Mouse (Mus musculus): ENCODE results near the gene Scn8a. TPM values are rescaled to one million over a fixed set of nuclear protein-coding genes. Genes with fewer than 3 reads are reported as not detected.
A peak's percentile ranks its signal among the peaks of the same experiment; 100 is the strongest.

Scn8a gene
- total RNA-seq, 2 experiments from 2014 or later = under 0.01 TPM; not detected in 1

DNA sequence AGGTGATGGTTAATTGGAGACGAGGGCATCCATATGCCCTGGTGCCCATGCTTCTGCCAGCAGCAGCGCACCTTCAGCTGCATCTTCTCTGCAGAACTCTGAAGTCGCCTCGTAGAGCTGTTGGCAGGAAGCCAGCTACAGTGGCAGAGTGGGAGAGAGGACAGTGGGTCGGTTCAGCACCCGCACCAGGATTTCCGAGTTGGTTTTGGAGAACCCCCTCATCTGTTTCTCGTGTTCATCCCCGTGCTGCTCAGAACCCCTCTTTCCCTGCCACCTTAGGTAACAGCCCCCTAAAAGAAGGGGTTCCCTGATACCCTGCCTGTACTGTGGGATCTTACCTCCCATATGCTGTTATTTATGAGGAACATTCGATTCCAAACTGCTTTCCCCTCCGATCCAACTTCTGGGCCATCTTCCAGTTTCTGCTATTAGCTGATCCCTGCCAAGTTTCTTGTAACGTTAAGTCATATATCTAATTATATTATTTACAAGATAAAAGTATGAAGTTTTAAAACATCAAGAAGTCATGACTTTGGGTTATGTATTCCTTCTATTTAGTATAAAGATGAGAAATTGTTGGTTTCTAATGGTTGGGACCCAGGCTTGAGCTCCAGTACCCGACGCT lies 138.8 kb downstream of the Scn8a start:
- no peak for ATAC-seq (ENCODE audit: poor library complexity, severe bottlenecking)

DNA sequence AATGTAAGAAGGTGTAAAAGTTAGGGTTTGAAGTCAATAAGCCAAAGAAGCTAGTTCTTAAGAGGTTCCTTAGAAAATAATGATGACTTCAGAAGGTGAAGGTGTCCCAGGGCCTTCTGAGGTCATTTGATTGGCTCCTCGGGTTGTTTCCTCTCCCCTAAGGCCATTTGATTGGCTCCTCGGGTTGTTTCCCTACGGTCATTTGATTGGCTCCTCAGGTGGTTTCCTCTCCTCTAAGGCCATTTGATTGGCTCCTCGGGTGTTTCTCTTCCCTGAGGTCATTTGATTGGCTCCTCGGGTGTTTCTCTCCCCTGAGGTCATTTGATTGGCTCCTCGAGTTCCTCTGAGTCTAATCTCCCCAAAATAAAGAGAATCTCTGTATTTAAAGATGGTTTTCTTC lies 141.7 kb downstream of the Scn8a start:
- no peak for ATAC-seq (ENCODE audit: poor library complexity, severe bottlenecking)

GRCm38 (mm10) chr15:101028960-101029359 lies 159.3 kb downstream of the Scn8a start:
- ATAC-seq (ENCODE audit: poor library complexity, severe bottlenecking) = no peak

- ATAC-seq (ENCODE audit: poor library complexity, severe bottlenecking) = no peak
These were observed 170.0 kb downstream of the Scn8a start for GRCm38 (mm10) chr15:101039651-101040050.

DNA sequence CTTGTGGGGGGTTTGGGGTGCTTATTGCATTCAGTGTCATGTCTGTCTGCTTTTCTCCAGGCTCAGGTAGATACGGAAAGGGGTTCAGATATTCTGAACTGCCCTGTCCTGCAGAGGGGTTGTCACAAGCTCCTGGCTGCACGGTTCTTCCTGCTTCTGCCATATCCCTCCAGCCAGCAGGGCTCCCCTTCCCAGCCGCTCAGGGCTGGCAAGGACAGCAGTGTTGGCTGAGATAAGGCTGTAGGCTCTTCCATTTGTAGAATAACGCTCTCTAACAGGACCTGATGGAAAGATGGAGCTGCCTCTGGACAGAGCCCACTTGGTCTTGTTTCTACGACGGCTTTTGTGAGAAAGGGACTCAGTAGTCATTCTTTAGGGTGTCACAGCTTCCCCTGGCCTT lies 172.3 kb downstream of the Scn8a start:
- ATAC-seq (ENCODE audit: poor library complexity, severe bottlenecking) = no peak

DNA sequence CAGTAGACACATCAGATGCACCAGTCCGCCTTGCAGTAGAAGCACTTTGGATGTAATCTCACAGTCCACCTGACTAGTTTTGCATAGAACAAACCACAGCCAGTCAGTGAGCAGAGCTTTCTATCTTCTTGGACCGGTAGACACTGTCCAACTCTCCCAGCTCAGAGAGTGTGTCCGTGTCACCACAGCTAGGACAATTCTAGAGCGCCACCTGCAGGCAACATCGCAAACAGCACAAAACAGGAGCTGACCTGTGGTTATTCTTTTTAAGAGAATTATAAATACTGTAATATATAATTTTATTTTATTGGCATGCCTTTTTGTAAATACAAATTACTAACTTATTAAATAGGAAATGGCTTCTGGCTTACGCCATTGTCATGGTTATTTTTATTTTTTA lies 173.0 kb downstream of the Scn8a start:
- no peak for ATAC-seq (ENCODE audit: poor library complexity, severe bottlenecking)

DNA sequence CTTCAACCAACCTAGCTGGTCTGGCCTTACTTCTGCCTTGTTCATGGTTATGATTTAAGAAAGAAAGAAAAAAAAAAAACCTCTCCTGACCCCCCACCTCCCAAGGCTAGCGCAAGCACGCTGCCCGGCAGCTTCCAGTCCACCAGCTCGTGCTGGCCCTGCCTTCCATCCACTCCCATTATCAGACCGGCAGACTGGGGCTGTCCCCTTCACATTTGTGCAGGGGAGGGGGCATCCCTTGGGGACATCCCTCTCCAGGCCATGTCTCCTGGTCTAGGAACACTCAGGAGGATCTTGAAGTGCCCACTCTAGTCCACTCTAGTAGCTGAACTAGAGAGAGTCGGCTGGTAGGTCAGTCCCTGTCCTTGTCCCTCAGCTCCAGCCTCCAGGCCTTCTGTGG lies 174.9 kb downstream of the Scn8a start:
- no peak for ATAC-seq (ENCODE audit: poor library complexity, severe bottlenecking)

GRCm38 (mm10) chr15:101046039-101046526 lies 176.4 kb downstream of the Scn8a start:
- no peak for ATAC-seq (ENCODE audit: poor library complexity, severe bottlenecking)

DNA sequence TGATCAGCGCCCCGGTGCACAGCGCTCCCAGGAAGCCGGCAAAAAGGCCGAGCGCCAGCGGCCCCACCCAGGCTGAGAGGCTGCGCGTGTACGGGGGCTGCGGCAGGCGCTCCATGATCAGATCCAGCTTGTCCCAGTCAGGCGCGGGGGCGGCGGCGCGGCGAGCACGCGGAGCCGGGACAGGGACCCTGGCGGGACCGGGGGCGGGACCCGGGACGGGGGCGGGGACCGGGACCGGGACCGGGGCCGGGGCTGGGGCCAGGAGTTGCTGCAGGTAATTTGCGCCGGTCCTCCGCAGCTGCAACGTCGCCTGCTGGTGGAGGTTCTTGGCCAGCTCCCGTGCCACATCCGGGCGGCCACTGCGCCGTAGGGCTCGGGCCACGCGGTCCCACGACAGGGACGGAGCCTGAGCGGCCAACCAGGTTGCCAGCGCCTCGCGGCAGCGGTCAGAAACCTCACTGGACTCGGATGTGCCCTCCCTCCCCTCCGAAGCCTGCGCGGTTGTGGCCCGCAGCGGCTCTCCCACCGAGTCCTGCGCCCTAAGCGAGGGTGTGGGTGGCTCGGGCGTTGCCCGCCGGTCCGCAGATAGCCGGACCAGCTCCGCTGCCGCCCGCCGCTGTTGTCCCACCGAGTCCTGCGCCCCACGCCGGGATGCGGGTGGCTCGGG lies 177.0 kb downstream of the Scn8a start:
- no peak for ATAC-seq (ENCODE audit: poor library complexity, severe bottlenecking)

DNA sequence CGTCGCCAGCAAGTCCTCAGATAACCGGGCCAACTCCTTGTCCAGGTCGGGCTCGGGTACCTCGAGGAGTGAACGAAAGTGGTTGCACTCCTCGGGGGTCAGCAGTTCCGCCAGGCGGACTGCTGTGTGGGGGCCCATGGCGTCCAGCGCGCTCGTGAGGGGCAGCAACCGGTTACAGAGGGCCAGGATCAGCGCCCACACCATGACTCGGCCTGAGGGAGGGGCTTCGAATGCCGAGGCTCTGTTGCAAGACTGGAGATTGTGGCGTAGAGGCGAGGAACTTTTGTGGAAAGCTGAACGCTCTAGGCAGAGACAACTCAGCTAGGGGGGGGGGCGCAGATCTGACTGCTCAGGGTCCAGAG lies 177.5 kb downstream of the Scn8a start, which contains the start of gene Gm47841:
Gm47841 (minus strand) TSS at position 204 of the 362 bp plus-strand sequence.
- no peak for ATAC-seq (ENCODE audit: poor library complexity, severe bottlenecking)

GRCm38 (mm10) chr15:101048338-101048896 lies 178.8 kb downstream of the Scn8a start:
- no peak for ATAC-seq (ENCODE audit: poor library complexity, severe bottlenecking)

- no peak for ATAC-seq (ENCODE audit: poor library complexity, severe bottlenecking)
These were observed 182.2 kb downstream of the Scn8a start for GRCm38 (mm10) chr15:101051869-101052268.

- no peak for ATAC-seq (ENCODE audit: poor library complexity, severe bottlenecking)
These were observed 183.2 kb downstream of the Scn8a start for GRCm38 (mm10) chr15:101052560-101053501.

DNA sequence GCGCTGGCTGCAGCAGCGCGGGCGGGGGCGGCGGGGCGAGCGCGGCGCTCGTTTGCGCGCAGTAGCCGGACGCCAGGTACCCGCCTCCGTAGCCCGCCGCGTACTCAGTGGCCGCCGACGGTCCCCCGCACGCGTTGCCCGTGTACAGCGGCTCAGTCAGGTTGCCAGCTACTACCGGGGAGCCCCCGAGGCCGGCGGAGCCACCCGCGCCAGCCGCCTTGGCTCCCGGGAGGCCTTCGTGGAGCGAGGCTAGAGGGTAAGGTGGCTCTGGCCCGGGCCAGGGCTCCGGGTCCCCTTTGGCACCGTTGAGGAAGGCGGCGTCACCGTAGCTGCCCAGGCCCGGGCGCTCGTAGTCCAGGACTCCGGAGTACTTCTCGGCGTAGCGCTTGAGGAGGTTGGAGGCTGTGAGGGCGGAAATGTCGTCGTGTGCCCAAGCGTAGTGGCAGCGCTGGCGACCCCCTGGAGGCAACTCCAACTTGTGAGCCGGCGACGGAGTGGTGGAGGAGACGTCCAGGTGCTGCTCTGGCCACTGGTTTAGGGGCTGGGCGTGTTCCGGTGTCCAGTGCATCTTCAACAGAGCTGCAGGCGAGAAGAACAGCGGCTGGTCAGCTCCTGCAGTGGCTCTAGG lies 184.3 kb downstream of the Scn8a start:
- ATAC-seq (ENCODE audit: poor library complexity, severe bottlenecking) = no peak

DNA sequence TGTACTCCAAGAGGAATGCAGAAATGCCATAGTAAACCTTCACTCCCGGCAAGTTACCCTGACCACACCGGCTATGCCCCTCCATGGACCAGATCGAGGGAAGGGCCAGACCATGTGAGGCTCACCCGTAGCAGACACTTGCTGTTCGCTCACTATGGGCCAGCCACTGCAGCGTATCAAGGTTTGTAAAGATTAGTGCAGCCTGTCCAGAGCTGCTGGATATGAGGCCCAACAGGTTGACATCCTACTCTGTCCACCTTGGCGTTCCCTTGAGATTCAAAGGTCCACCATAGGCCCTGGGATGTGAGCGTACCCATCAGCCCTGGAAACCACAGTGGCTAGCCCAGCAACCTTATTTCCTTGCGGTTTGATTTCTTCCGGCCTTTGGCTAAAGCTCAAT lies 184.9 kb downstream of the Scn8a start:
- no peak for ATAC-seq (ENCODE audit: poor library complexity, severe bottlenecking)

DNA sequence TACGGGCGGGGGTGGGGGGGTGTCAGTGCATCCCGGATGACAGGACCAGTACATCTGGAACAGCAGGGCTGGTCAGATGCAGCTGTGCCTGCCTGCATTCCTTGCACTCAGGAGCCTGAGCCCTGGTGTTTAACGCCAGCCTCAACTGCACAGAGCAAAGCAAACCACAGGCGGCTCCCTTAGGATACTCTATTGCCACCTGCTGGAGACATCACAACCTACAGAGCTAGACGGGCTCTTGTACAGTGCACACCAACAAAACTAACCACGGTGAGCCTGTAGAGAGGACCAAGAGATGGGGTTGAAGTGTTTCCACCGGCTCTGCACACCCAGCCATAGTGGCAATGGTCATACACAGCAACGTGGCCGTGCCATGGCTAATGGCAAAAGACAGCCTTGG lies 186.6 kb downstream of the Scn8a start:
- peak; percentile 54; the same call in 1 of the 2 replicates for ATAC-seq (ENCODE audit: poor library complexity, severe bottlenecking)

GRCm38 (mm10) chr15:101059570-101060279 lies 190.1 kb downstream of the Scn8a start:
- ATAC-seq (ENCODE audit: poor library complexity, severe bottlenecking) = no peak

DNA sequence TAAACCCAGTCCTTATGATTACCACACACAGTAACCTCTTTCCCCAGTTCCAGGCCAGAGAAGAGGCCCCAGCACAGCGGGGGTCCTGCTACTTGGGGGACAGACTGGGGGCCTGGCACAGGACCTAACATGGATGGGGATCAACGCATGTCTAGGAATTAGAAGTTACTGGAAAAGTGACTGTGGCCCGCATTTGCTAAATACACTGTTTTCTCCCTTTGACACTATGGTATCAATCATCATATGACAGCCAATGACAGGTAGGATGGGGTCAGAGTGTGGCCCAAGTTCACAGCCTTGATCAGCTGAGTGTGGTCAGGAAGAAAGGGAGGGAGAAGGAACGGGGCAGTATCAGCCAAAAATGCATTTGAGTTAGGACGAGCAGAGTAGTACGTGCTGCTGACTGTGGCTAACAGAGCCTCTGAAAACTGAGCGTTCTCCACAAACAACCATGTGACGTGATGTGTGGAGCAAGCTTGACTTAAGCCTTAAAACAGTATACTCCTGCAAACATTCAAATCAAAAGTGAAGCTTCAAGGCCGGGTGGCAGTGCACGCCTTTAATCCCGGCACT lies 190.7 kb downstream of the Scn8a start:
- no peak for ATAC-seq (ENCODE audit: poor library complexity, severe bottlenecking)

DNA sequence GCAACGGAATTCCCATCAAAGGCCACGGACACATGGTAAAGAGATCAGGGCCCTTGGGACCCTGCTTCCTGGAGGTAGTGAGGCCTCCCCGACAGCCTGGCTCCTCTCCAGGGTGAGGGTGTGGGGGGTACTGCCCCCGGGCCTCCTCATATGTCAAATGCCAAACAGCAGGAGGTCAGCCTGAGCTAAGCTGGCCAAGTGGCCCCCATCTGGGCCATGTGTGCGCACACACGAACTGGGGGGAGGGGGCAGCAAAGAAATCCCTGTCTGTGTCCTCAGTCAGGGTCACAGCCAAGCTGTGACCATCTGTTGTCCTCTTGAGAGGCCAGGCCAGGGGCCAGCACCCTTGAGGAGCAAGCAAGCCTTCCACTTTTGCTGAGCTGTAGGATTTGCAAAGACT lies 195.4 kb downstream of the Scn8a start:
- no peak for ATAC-seq (ENCODE audit: poor library complexity, severe bottlenecking)

All from megakaryocyte, adult 5-6 weeks (primary cell).